35 mouse cellular contexts compared by ENCODE assay signal in genomic region chr13:110366477-110366876, GRCm38 (mm10). TPM values are rescaled to one million over a fixed set of nuclear protein-coding genes. Genes with fewer than 3 reads are reported as not detected.
DNase-seq lines count a peak whose midpoint lies in the region; ATAC-seq and TF ChIP-seq lines count a peak whose summit lies in the region.
"Had no signal": no experiment of that assay in that cellular context is flagged by ENCODE, and none has a peak within 500 bp of the region (broad histone marks: within the 10 kb centered on the region; RNA-seq: fewer than 3 reads in every experiment).

No protein-coding gene starts in this region.

- peak; percentile 66 for DNase-seq in heart, adult 11 months
- DNase-seq in heart, postnatal 10 days, result no peak
- DNase-seq in liver, embryonic 14.5 days (ENCODE audit: low read depth in 3 of 3, low spot score in 3 of 3), result no peak
- DNase-seq in cerebellum, postnatal 14 days, result no peak
- DNase-seq in urinary bladder, adult 2 months (ENCODE audit: low spot score), result no peak
- DNase-seq in midbrain, embryonic 14.5 days, result no peak
- DNase-seq: adrenal gland, postnatal 25 days; cerebellum, adult 18-20 months; cerebellum, postnatal 10 days; gastrocnemius, postnatal 10 days; kidney, postnatal 14 days; lung, adult 18-20 months; lung, postnatal 14 days; right cerebral cortex, adult 18-20 months; right cerebral cortex, postnatal 4 days; thymus, adult 2 months; thymus, postnatal 36 days had no signal

- H3K27ac ChIP-seq in liver, embryonic 14.5 days, result no peak overlapping the region
- no peak overlapping the region for H3K27ac ChIP-seq in midbrain, embryonic 14.5 days (replicated peaks; ENCODE audit: low read depth, low read length)
- H3K27ac ChIP-seq: forebrain, embryonic 13.5 days; hindbrain, embryonic 12.5 days; left cerebral cortex, adult 2 months; limb, embryonic 12.5 days; midbrain, embryonic 15.5 days; neural tube, embryonic 12.5 days; stomach, postnatal 0 days had no signal

- no peaks in the 10 kb centered on the region for H3K9me3 ChIP-seq in liver, embryonic 14.5 days (ENCODE audit: control insufficient read depth, low read length)
- H3K9me3 ChIP-seq in midbrain, embryonic 14.5 days (ENCODE audit: control insufficient read depth, low read length), result no peaks in the 10 kb centered on the region
- H3K9me3 ChIP-seq: forebrain, embryonic 13.5 days; hindbrain, embryonic 12.5 days; limb, embryonic 12.5 days; midbrain, embryonic 15.5 days; neural tube, embryonic 12.5 days had no signal

- H3K36me3 ChIP-seq in liver, embryonic 14.5 days (replicated peaks; ENCODE audit: control insufficient read depth, insufficient read depth, low read depth), result no peaks in the 10 kb centered on the region
- H3K36me3 ChIP-seq in midbrain, embryonic 14.5 days (ENCODE audit: control insufficient read depth, insufficient read depth, low read length), result no peaks in the 10 kb centered on the region
- H3K36me3 ChIP-seq: hindbrain, embryonic 12.5 days; limb, embryonic 12.5 days; midbrain, embryonic 15.5 days; neural tube, embryonic 12.5 days had no signal

- ATAC-seq in erythroid progenitor cell, adult 5-6 weeks (replicated peaks; ENCODE audit: low FRiP score, poor library complexity, severe bottlenecking), result peak; percentile 77
- peak; percentile 66 for ATAC-seq in liver, embryonic 14.5 days (ENCODE audit: insufficient read depth)
- peak; percentile 37 for ATAC-seq in megakaryocyte progenitor cell, adult 5-6 weeks (replicated peaks; ENCODE audit: poor library complexity)
- no peak for ATAC-seq in midbrain, embryonic 14.5 days (ENCODE audit: low FRiP score, low TSS enrichment)
- ATAC-seq: forebrain, embryonic 13.5 days; intestine, embryonic 16.5 days; midbrain, embryonic 15.5 days had no signal

- WGBS in liver, embryonic 14.5 days (ENCODE audit: insufficient replicate concordance), result 45% methylated on average over 3 of the region's 3 CpGs
- 95% methylated on average over 3 of the region's 3 CpGs for WGBS in midbrain, embryonic 14.5 days

- H3K9ac ChIP-seq in liver, embryonic 14.5 days (replicated peaks), result no peak overlapping the region
- H3K9ac ChIP-seq in midbrain, embryonic 14.5 days (replicated peaks; ENCODE audit: low read length), result no peak overlapping the region
- H3K9ac ChIP-seq: forebrain, embryonic 13.5 days; hindbrain, embryonic 12.5 days; limb, embryonic 12.5 days; midbrain, embryonic 15.5 days; neural tube, embryonic 12.5 days had no signal

- H3K27me3 ChIP-seq in liver, embryonic 14.5 days (ENCODE audit: control insufficient read depth, insufficient read depth, low read length), result no peaks in the 10 kb centered on the region
- no peaks in the 10 kb centered on the region for H3K27me3 ChIP-seq in midbrain, embryonic 14.5 days (ENCODE audit: control insufficient read depth, insufficient read depth, low read length)
- H3K27me3 ChIP-seq: CH12.LX; forebrain, embryonic 13.5 days; hindbrain, embryonic 12.5 days; limb, embryonic 12.5 days; midbrain, embryonic 15.5 days; neural tube, embryonic 12.5 days had no signal

- intact Hi-C loops in heart, postnatal 10 days (cut with DNase I), result loop anchor here (5.0 kb wide), 1 partner anchor 444 kb away; no protein-coding TSS in a partner anchor

- peak; percentile 27; the same call in 1 of the 2 replicates for TF ChIP-seq EP300 in liver, embryonic 14.5 days (IDR thresholded peaks at IDR 0.05; ENCODE audit: low read depth)

- TF ChIP-seq CTCF in liver, embryonic 14.5 days (IDR thresholded peaks at IDR 0.05; ENCODE audit: low read depth), result 0 out of 2 replicates have a peak, but pooled peaks have one; percentile 14

- H3K4me1 ChIP-seq in liver, embryonic 14.5 days (replicated peaks; ENCODE audit: control insufficient read depth in 2 of 2, insufficient read depth in 2 of 2, low read length in 1 of 2), result peaks cover 2 to 7% of the 10 kb centered on the region in 2 experiments; a peak in 3 of 4 replicates
- H3K4me1 ChIP-seq in midbrain, embryonic 14.5 days (ENCODE audit: control insufficient read depth, insufficient read depth, low read length), result no peaks in the 10 kb centered on the region
- H3K4me1 ChIP-seq: forebrain, embryonic 13.5 days; hindbrain, embryonic 12.5 days; limb, embryonic 12.5 days; midbrain, embryonic 15.5 days; neural tube, embryonic 12.5 days had no signal

- no peak overlapping the region for H3K4me3 ChIP-seq in liver, embryonic 14.5 days (ENCODE audit: insufficient read depth in 1 of 2, low read depth in 2 of 2, low read length in 2 of 2)
- no peak overlapping the region for H3K4me3 ChIP-seq in midbrain, embryonic 14.5 days (replicated peaks; ENCODE audit: low read depth, low read length)
- H3K4me3 ChIP-seq: forebrain, embryonic 13.5 days; hindbrain, embryonic 12.5 days; left cerebral cortex, adult 2 months; limb, embryonic 12.5 days; midbrain, embryonic 15.5 days; neural tube, embryonic 12.5 days had no signal

- no peak overlapping the region for H3K4me2 ChIP-seq in liver, embryonic 14.5 days (ENCODE audit: low read depth)
- no peak overlapping the region for H3K4me2 ChIP-seq in midbrain, embryonic 14.5 days (ENCODE audit: low read length)
- H3K4me2 ChIP-seq: forebrain, embryonic 13.5 days; hindbrain, embryonic 12.5 days; limb, embryonic 12.5 days; midbrain, embryonic 15.5 days; neural tube, embryonic 12.5 days had no signal

RNA-seq across cellular contexts. Expression of gene Gapt, which starts 9.5 kb away (rescaled TPM):
- not detected for total RNA-seq in heart, postnatal 10 days (2021)
- total RNA-seq in erythroid progenitor cell, adult 5-6 weeks (2015; ENCODE audit: low replicate concordance), result 15.1 and 26.3 TPM in 2 replicates
- total RNA-seq in erythroid progenitor cell, adult 5-6 weeks (2017; ENCODE audit: low replicate concordance), result 0.77 and 2.3 TPM in 2 replicates
- polyA plus RNA-seq in liver, embryonic 14.5 days (2012; rRNA removed), result 1.5 and 1.9 TPM in 2 replicates
- polyA plus RNA-seq in liver, embryonic 14.5 days (2014; fragmentation: Nextera tagmentation; extraction: Ambion mirVana), result 2.2 and 2.8 TPM in 2 replicates
- 40.7 and 56.1 TPM in 2 replicates for total RNA-seq in megakaryocyte progenitor cell, adult 5-6 weeks (2015)
- total RNA-seq in megakaryocyte progenitor cell, adult 5-6 weeks (2017), result 7.6 and 9.2 TPM in 2 replicates
- 0.83 and 1.1 TPM in 2 replicates for polyA plus RNA-seq in urinary bladder, adult 2 months (2012; rRNA removed)
- polyA plus RNA-seq in midbrain, embryonic 14.5 days (2014; fragmentation: Nextera tagmentation; extraction: Ambion mirVana), result 0.11 TPM in 1 of 2 replicates, not detected in the other
- total RNA-seq: adrenal gland, postnatal 25 days; ES-E14; layer of hippocampus, adult 18-20 months; layer of hippocampus, postnatal 10 days; left cerebral cortex, adult 2 months; left cerebral cortex, postnatal 25 days had no signal
- polyA plus RNA-seq: C2C12; cortical plate, adult 2 months; forebrain, embryonic 13.5 days; heart, embryonic 14.5 days; hindbrain, embryonic 12.5 days had no signal

RNA-seq across cellular contexts. Expression of gene Plk2, which starts 28.4 kb away (rescaled TPM):
- 10 to 100 TPM; 71.4 to 75.3 TPM for total RNA-seq in heart, postnatal 10 days (2021)
- total RNA-seq in erythroid progenitor cell, adult 5-6 weeks (2015; ENCODE audit: low replicate concordance), result 1.4 and 2.9 TPM in 2 replicates
- total RNA-seq in erythroid progenitor cell, adult 5-6 weeks (2017; ENCODE audit: low replicate concordance), result 1.8 and 3.2 TPM in 2 replicates
- polyA plus RNA-seq in liver, embryonic 14.5 days (2012; rRNA removed), result 1.9 and 2.9 TPM in 2 replicates
- polyA plus RNA-seq in liver, embryonic 14.5 days (2014; fragmentation: Nextera tagmentation; extraction: Ambion mirVana), result 5.3 and 5.5 TPM in 2 replicates
- total RNA-seq in megakaryocyte progenitor cell, adult 5-6 weeks (2015), result 0.61 and 0.77 TPM in 2 replicates
- total RNA-seq in megakaryocyte progenitor cell, adult 5-6 weeks (2017), result 2.0 and 2.9 TPM in 2 replicates
- polyA plus RNA-seq in urinary bladder, adult 2 months (2012; rRNA removed), result 27.9 and 28.3 TPM in 2 replicates
- polyA plus RNA-seq in midbrain, embryonic 14.5 days (2014; fragmentation: Nextera tagmentation; extraction: Ambion mirVana), result 147 and 196 TPM in 2 replicates

Comparison
In these comparisons a context has a peak if more than half of its experiments do, and no peak if none do; other contexts are left out.
1. RNA of gene Plk2, which starts 28.4 kb away (total RNA-seq): 71.4 to 75.3 TPM in heart, postnatal 10 days; 1.4 to 3.2 TPM in erythroid progenitor cell, adult 5-6 weeks and 0.61 to 2.9 TPM in megakaryocyte progenitor cell, adult 5-6 weeks; every median in the first group is over 10 times any median in the second.